Mouse (Mus musculus) midbrain, postnatal 0 days (tissue): ENCODE measurements at regions not wholly inside any gene's neighbourhood (a gene's known extent, or its start where the extent isn't known, plus 50 kb on each side); places are given as distances from the start of the nearest gene placed in this dataset.

Experiments
- ATAC-seq: fragments of 200-750 bp; cut with Nextera tagmentation; 2 replicates; pipeline ENCODE4 v1.8.0; 2017; ENCODE audit warnings: moderate number of reproducible peaks, mild to moderate bottlenecking, moderate TSS enrichment, moderate library complexity; ENCODE audit not compliant: low FRiP score
- DNase-seq: peaks from one replicate; pipeline ENCODE4 v3.0.0-alpha.2; 2015; ENCODE audit warnings: low spot score
- H3K27ac ChIP-seq: fragments of 300-500 bp; sonication (generic); 2 replicates; pipeline ENCODE4 v1.5.1; 2014; ENCODE audit warnings: low read depth, mild to moderate bottlenecking, low read length, mixed read lengths
- H3K27me3 ChIP-seq: fragments of 300-500 bp; sonication (generic); 2 replicates; pipeline ENCODE4 v1.6.1; 2014; ENCODE audit warnings: low read length, control low read depth, mixed read lengths; ENCODE audit not compliant: insufficient read depth
- H3K36me3 ChIP-seq: fragments of 300-500 bp; sonication (generic); 2 replicates; pipeline ENCODE4 v1.6.1; 2014; ENCODE audit warnings: low read length, control low read depth, mixed read lengths; ENCODE audit not compliant: insufficient read depth
- H3K4me1 ChIP-seq: fragments of 300-500 bp; sonication (generic); 2 replicates; pipeline ENCODE4 v1.6.1; 2014; ENCODE audit warnings: mild to moderate bottlenecking, control low read depth, antibody characterized with exemption, low read length, mixed read lengths; ENCODE audit not compliant: insufficient read depth
- H3K4me2 ChIP-seq: fragments of 300-500 bp; sonication (generic); 2 replicates; pipeline ENCODE4 v1.6.1; 2014; ENCODE audit warnings: low read depth, mild to moderate bottlenecking, low read length, mixed read lengths; ENCODE audit not compliant: poor library complexity, severe bottlenecking
- H3K4me3 ChIP-seq: fragments of 300-500 bp; sonication (generic); 2 replicates; pipeline ENCODE4 v1.5.1; 2014; ENCODE audit warnings: low read depth, mild to moderate bottlenecking, low read length, moderate library complexity
- H3K9ac ChIP-seq: fragments of 300-500 bp; sonication (generic); replicated peaks from 2 replicates; pipeline ENCODE4 v1.6.1; 2014; ENCODE audit warnings: mild to moderate bottlenecking, low read length, moderate library complexity, mixed read lengths; ENCODE audit not compliant: poor library complexity, severe bottlenecking
- H3K9me3 ChIP-seq: fragments of 300-500 bp; sonication (generic); 2 replicates; pipeline ENCODE4 v1.6.1; 2016; ENCODE audit warnings: low read length, control low read depth
- CTCF ChIP-seq: IDR thresholded peaks from 2 replicates; pipeline ENCODE4 v1.5.1; 2016; ENCODE audit warnings: antibody characterized with exemption, mild to moderate bottlenecking
- WGBS: fragments of 180-500 bp; shearing (Covaris S2); extraction: QIAGEN DNeasy Blood & Tissue Kit; methylation state at CpG from one replicate; pipeline ENCODE4 v1.1.7; 2014; 5-methylcytosine and 5-hydroxymethylcytosine counted together

GRCm38 (mm10) chr3:48823360-48823759 is 933.8 kb downstream of the Pcdh18 start:
- DNase-seq = peak; percentile 20
- Histone ChIP-seq H3K27ac (no peak overlapping the region), H3K4me2 (no peak overlapping the region), H3K9me3 (no peaks in the 10 kb centered on the region), H3K36me3 (no peaks in the 10 kb centered on the region), H3K9ac (no peak overlapping the region), H3K4me1 (no peaks in the 10 kb centered on the region), H3K27me3 (no peaks in the 10 kb centered on the region), H3K4me3 (no peak overlapping the region)
- ATAC-seq = no peak
- WGBS = 22% methylated on average over 6 of the region's 6 CpGs
- no peak for TF ChIP-seq CTCF

- Histone ChIP-seq H3K4me1 (no peaks in the 10 kb centered on the region), H3K9ac (no peak overlapping the region), H3K4me2 (no peak overlapping the region), H3K27me3 (no peaks in the 10 kb centered on the region), H3K36me3 (no peaks in the 10 kb centered on the region), H3K9me3 (0 out of 2 replicates have a peak, but pooled peaks cover 8% of the 10 kb centered on the region), H3K27ac (no peak overlapping the region), H3K4me3 (no peak overlapping the region)
- DNase-seq = peak; percentile 34
- 27% methylated on average over 5 of the region's 5 CpGs for WGBS
- ATAC-seq = no peak
- TF ChIP-seq CTCF = no peak
Observed at GRCm38 (mm10) chr3:48804398-48804797, 952.7 kb downstream of the Pcdh18 start.

GRCm38 (mm10) chr3:48771709-48772108 is 985.4 kb downstream of the Pcdh18 start:
- no peak overlapping the region for H3K27ac ChIP-seq
- no peaks in the 10 kb centered on the region for H3K9me3 ChIP-seq
- ATAC-seq (no peak), DNase-seq (no peak)
- no peaks in the 10 kb centered on the region for H3K4me1 ChIP-seq
- no peaks in the 10 kb centered on the region for H3K27me3 ChIP-seq
- H3K36me3 ChIP-seq = no peaks in the 10 kb centered on the region
- H3K4me2 ChIP-seq = no peak overlapping the region
- H3K9ac ChIP-seq = no peak overlapping the region
- no peak for TF ChIP-seq CTCF
- no peak overlapping the region for H3K4me3 ChIP-seq
- WGBS = 88% methylated on average over 4 of the region's 4 CpGs
